Mouse (Mus musculus) bone marrow macrophage, adult 2 months (primary cell): ENCODE measurements around the gene Ica1.

Experiments
- CTCF ChIP-seq: IDR thresholded peaks from 2 replicates; pipeline ENCODE4 v1.5.1; 2012; ENCODE audit warnings: low read depth, mild to moderate bottlenecking, low read length, moderate library complexity
- POLR2A ChIP-seq: IDR thresholded peaks from 2 replicates; pipeline ENCODE4 v1.6.1; 2012; ENCODE audit warnings: mild to moderate bottlenecking, low read depth, low read length, borderline replicate concordance

DNA sequence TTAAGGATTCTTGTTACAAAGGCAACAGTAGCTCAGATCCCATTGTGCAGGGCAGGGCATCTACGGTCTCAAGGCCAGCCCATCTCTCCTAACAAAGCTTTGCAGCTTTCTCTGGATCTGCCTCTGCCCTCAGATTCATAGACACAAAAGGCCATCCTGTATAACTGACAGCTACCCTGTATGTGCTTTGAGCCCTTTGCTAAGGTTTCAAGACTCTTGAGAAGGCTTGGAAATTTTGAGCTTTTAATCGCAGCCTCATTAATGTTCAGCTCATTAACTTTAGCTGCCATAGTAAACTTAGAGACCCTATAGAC lies 24.6 kb downstream of the Ica1 start:
- TF ChIP-seq CTCF (no peak), POLR2A (no peak)
